Mouse (Mus musculus) effector memory CD4-positive, alpha-beta T cell, adult 7 months (primary cell): Measurements from ENCODE around the gene Hmgxb4. TPM values are rescaled to one million over a fixed set of nuclear protein-coding genes. Genes with fewer than 3 reads are reported as not detected.

Source experiments
- polyA plus RNA-seq: library from polyadenylated mRNA; unstranded; fragments of 100-300 nt; shearing (Covaris generic); gene quantifications from one replicate; pipeline ENCODE4 v1.2.1, GENCODE M21; 2017

Hmgxb4 gene
- 15.1 TPM for polyA plus RNA-seq

GRCm38 (mm10) chr8:74993081-74993474 is at the start of gene Hmgxb4:
TSS of gene Hmgxb4 (plus strand) at chr8:74993356.

GRCm38 (mm10) chr8:75033511-75034243 is 40.5 kb downstream of the Hmgxb4 start, which contains the start of gene Tom1:
TSS of gene Tom1 (plus strand) at chr8:75033705.

Other genes with a start within 250 kb of the Hmgxb4 start
- gene Isx, start 120.2 kb upstream of the Hmgxb4 start, polyA plus RNA-seq: 0.71 TPM
- gene Tom1, start 40.3 kb downstream of the Hmgxb4 start, polyA plus RNA-seq: 35.8 TPM
- 10.2 TPM for gene Hmox1, start 100.3 kb downstream of the Hmgxb4 start, polyA plus RNA-seq
- 23.9 TPM for gene Mcm5, start 116.2 kb downstream of the Hmgxb4 start, polyA plus RNA-seq
- 0.28 TPM for gene Rasd2, start 220.6 kb downstream of the Hmgxb4 start, polyA plus RNA-seq